Mouse (Mus musculus): ENCODE data around the gene Ciao2b. TPM values are rescaled to one million over a fixed set of nuclear protein-coding genes. Genes with fewer than 3 reads are reported as not detected.

Ciao2b gene
- polyA plus RNA-seq, 1 experiment from 2014 or later: 107 TPM

GRCm38 (mm10) chr8:104592566-104592965, 49.2 kb downstream of the Ciao2b start:
- peak overlapping the region; percentile 85 for H3K4me3 ChIP-seq
- 81% methylated on average over 6 of the region's 6 CpGs for WGBS
- H3K27ac ChIP-seq (replicated peaks): no peak overlapping the region
- peaks cover 21% of the 10 kb centered on the region for H3K4me1 ChIP-seq
- H3K36me3 ChIP-seq: peaks cover 39% of the 10 kb centered on the region
- no peaks in the 10 kb centered on the region for H3K9me3 ChIP-seq (replicated peaks)
- no peaks in the 10 kb centered on the region for H3K27me3 ChIP-seq (ENCODE audit: low read depth, poor library complexity, severe bottlenecking)
- no peak for DNase-seq (ENCODE audit: low spot score)

GRCm38 (mm10) chr8:104591856-104592255, 49.9 kb downstream of the Ciao2b start:
- no peaks in the 10 kb centered on the region for H3K27me3 ChIP-seq (ENCODE audit: low read depth, poor library complexity, severe bottlenecking)
- H3K4me1 ChIP-seq: peaks cover 21% of the 10 kb centered on the region
- peak overlapping the region; percentile 85 for H3K4me3 ChIP-seq
- DNase-seq (ENCODE audit: low spot score): peak; percentile 52
- H3K27ac ChIP-seq (replicated peaks): peak overlapping the region; percentile 90
- H3K9me3 ChIP-seq (replicated peaks): no peaks in the 10 kb centered on the region
- 6% methylated on average over 9 of the region's 9 CpGs for WGBS
- H3K36me3 ChIP-seq: peaks cover 36% of the 10 kb centered on the region

- Histone ChIP-seq H3K36me3 (peaks cover 30% of the 10 kb centered on the region), H3K27ac (replicated peaks) (peak within 1 kb of the TSS; percentile 90), H3K27me3 (ENCODE audit: low read depth, poor library complexity, severe bottlenecking) (no peaks in the 10 kb centered on the region), H3K4me3 (peak within 1 kb of the TSS; percentile 85), H3K9me3 (replicated peaks) (no peaks in the 10 kb centered on the region), H3K4me1 (peaks cover 21% of the 10 kb centered on the region)
- under 1% methylated on average over 44 of the region's 44 CpGs for WGBS
- peak; percentile 89 for DNase-seq (ENCODE audit: low spot score)
Measured at GRCm38 (mm10) chr8:104591133-104591834, 50.5 kb downstream of the Ciao2b start, which contains the start of gene Pdp2. Pdp2 (plus strand) TSS chr8:104591451.

- no peaks in the 10 kb centered on the region for H3K27me3 ChIP-seq (ENCODE audit: low read depth, poor library complexity, severe bottlenecking)
- no peak overlapping the region for H3K4me3 ChIP-seq
- peaks cover 4% of the 10 kb centered on the region; the same call in 1 of the 2 replicates for H3K9me3 ChIP-seq (replicated peaks)
- WGBS: 92% methylated on average over 3 of the region's 3 CpGs
- DNase-seq (ENCODE audit: low spot score): no peak
- peaks cover 21% of the 10 kb centered on the region for H3K4me1 ChIP-seq
- peaks cover 20% of the 10 kb centered on the region for H3K36me3 ChIP-seq
- H3K27ac ChIP-seq (replicated peaks): no peak overlapping the region
Measured at GRCm38 (mm10) chr8:104590284-104590683, 51.5 kb downstream of the Ciao2b start.

Other genes with a start within 250 kb of the Ciao2b start
- 1.7 and 1.8 TPM in 2 replicates for gene Cmtm4, start 246.2 kb downstream of the Ciao2b start, polyA plus RNA-seq (2016; fragmentation: Nextera tagmentation; extraction: Ambion mirVana)
- 80.1 and 96.1 TPM in 2 replicates for gene Dync1li2, start 198.9 kb downstream of the Ciao2b start, polyA plus RNA-seq (2016; fragmentation: Nextera tagmentation; extraction: Ambion mirVana)
- gene Terb1, start 132.1 kb downstream of the Ciao2b start, polyA plus RNA-seq (2016; fragmentation: Nextera tagmentation; extraction: Ambion mirVana): 0.16 and 0.22 TPM in 2 replicates
- gene Nae1, start 107.3 kb downstream of the Ciao2b start, polyA plus RNA-seq (2016; fragmentation: Nextera tagmentation; extraction: Ambion mirVana): 134 and 139 TPM in 2 replicates
- gene Car7, start 107.3 kb downstream of the Ciao2b start, polyA plus RNA-seq (2016; fragmentation: Nextera tagmentation; extraction: Ambion mirVana): 0.86 and 1.2 TPM in 2 replicates
- 14.3 and 16.5 TPM in 2 replicates for gene Pdp2, start 50.5 kb downstream of the Ciao2b start, polyA plus RNA-seq (2016; fragmentation: Nextera tagmentation; extraction: Ambion mirVana)
- gene Cdh16, start 17.6 kb downstream of the Ciao2b start, polyA plus RNA-seq (2016; fragmentation: Nextera tagmentation; extraction: Ambion mirVana): not detected in 2 replicates
- 1.3 and 2.0 TPM in 2 replicates for gene Rrad, start 10.6 kb downstream of the Ciao2b start, polyA plus RNA-seq (2016; fragmentation: Nextera tagmentation; extraction: Ambion mirVana)
- gene Ces2a, start 92.0 kb upstream of the Ciao2b start, polyA plus RNA-seq (2016; fragmentation: Nextera tagmentation; extraction: Ambion mirVana): not detected in 2 replicates
- gene Ces2b, start 189.6 kb upstream of the Ciao2b start, polyA plus RNA-seq (2016; fragmentation: Nextera tagmentation; extraction: Ambion mirVana): 0.22 TPM in 1 of 2 replicates, not detected in the other
- not detected in 2 replicates for gene Ces2c, start 205.1 kb upstream of the Ciao2b start, polyA plus RNA-seq (2016; fragmentation: Nextera tagmentation; extraction: Ambion mirVana)

Data from midbrain, embryonic 10.5 days (tissue).